Mouse (Mus musculus) right cerebral cortex, postnatal 36 days (tissue): ENCODE measurements at regions not wholly inside any gene's neighbourhood (a gene's known extent, or its start where the extent isn't known, plus 50 kb on each side); places are given as distances from the start of the nearest gene placed in this dataset.

Experiments used
- DNase-seq, 2 experiments: peaks; one replicate each; pipeline ENCODE4 v3.0.0; 2022; ENCODE audit warnings: low spot score in 2 of 2, mixed read lengths in 1 of 2

GRCm38 (mm10) chr10:45957686-45958085, 380.1 kb downstream of the Hace1 start:
- no peak for DNase-seq

- DNase-seq, result no peak
Observed at GRCm38 (mm10) chr10:45972240-45972639, 394.6 kb downstream of the Hace1 start.

GRCm38 (mm10) chr10:45982731-45983274, 405.2 kb downstream of the Hace1 start:
- DNase-seq, result no peak

GRCm38 (mm10) chr10:45983671-45984335, 406.2 kb downstream of the Hace1 start:
- no peak for DNase-seq

- DNase-seq, result no peak
Observed at GRCm38 (mm10) chr10:45986341-45986740, 408.7 kb downstream of the Hace1 start.

GRCm38 (mm10) chr10:46006319-46006718, 428.7 kb downstream of the Hace1 start:
- DNase-seq, result no peak

- DNase-seq, result peak; percentile 43 to 55
Observed at GRCm38 (mm10) chr10:46011916-46012596, 434.4 kb downstream of the Hace1 start.

GRCm38 (mm10) chr10:46012599-46012998, 435.0 kb downstream of the Hace1 start:
- DNase-seq, result no peak

GRCm38 (mm10) chr10:46016295-46016694, 438.7 kb downstream of the Hace1 start:
- DNase-seq, result no peak

- peak; percentile 17 to 23 for DNase-seq
Observed at GRCm38 (mm10) chr10:46045474-46046093, 468.0 kb downstream of the Hace1 start.

- DNase-seq, result no peak
Observed at GRCm38 (mm10) chr10:46046094-46046749, 468.6 kb downstream of the Hace1 start.

GRCm38 (mm10) chr10:46046890-46047414, 469.3 kb downstream of the Hace1 start:
- no peak for DNase-seq

- no peak for DNase-seq
Observed at GRCm38 (mm10) chr10:46047591-46047990, 470.0 kb downstream of the Hace1 start.

- peak; percentile 26 to 33 for DNase-seq
Observed at GRCm38 (mm10) chr10:46057362-46058198, 480.0 kb downstream of the Hace1 start.

GRCm38 (mm10) chr10:46058199-46058472, 480.5 kb downstream of the Hace1 start:
- no peak for DNase-seq

GRCm38 (mm10) chr10:46059285-46059684, 481.7 kb downstream of the Hace1 start:
- no peak for DNase-seq

GRCm38 (mm10) chr10:46063831-46064230, 486.2 kb downstream of the Hace1 start:
- DNase-seq, result no peak

GRCm38 (mm10) chr10:46070766-46071165, 493.1 kb downstream of the Hace1 start:
- no peak for DNase-seq

- DNase-seq, result no peak
Observed at GRCm38 (mm10) chr10:46071220-46071619, 493.6 kb downstream of the Hace1 start.

- no peak for DNase-seq
Observed at GRCm38 (mm10) chr10:46071810-46072549, 494.4 kb downstream of the Hace1 start.
